Comparison of ENCODE assay signal across 12 mouse cellular contexts in genomic region chr9:108153516-108154448, GRCm38 (mm10). TPM values are rescaled to one million over a fixed set of nuclear protein-coding genes. Genes with fewer than 3 reads are reported as not detected.
DNase-seq lines count a peak whose midpoint lies in the region; ATAC-seq and TF ChIP-seq lines count a peak whose summit lies in the region.
"Had no signal": no experiment of that assay in that cellular context is flagged by ENCODE, and none has a peak within 500 bp of the region (broad histone marks: within the 10 kb centered on the region; RNA-seq: fewer than 3 reads in every experiment).

No protein-coding gene starts in this region.

- no peak overlapping the region for H3K9ac ChIP-seq in forebrain, embryonic 14.5 days (ENCODE audit: low read length)
- H3K9ac ChIP-seq in forebrain, embryonic 12.5 days, result no peak overlapping the region
- no peak overlapping the region for H3K9ac ChIP-seq in liver, postnatal 0 days (replicated peaks)

- H3K9me3 ChIP-seq in forebrain, embryonic 14.5 days (replicated peaks; ENCODE audit: control insufficient read depth, low read length), result no peaks in the 10 kb centered on the region
- H3K9me3 ChIP-seq in forebrain, embryonic 12.5 days, result no peaks in the 10 kb centered on the region; the same call in 1 of the 2 replicates
- H3K9me3 ChIP-seq in liver, postnatal 0 days (ENCODE audit: low read length), result no peaks in the 10 kb centered on the region

- no peak for TF ChIP-seq CTCF in liver, postnatal 0 days (IDR thresholded peaks at IDR 0.05; ENCODE audit: low read depth)

- H3K4me3 ChIP-seq in forebrain, embryonic 14.5 days (ENCODE audit: low read depth, low read length), result no peak overlapping the region
- no peak overlapping the region for H3K4me3 ChIP-seq in forebrain, embryonic 12.5 days (replicated peaks)
- H3K4me3 ChIP-seq in liver, postnatal 0 days (ENCODE audit: low read depth, low read length), result no peak overlapping the region

- no peak overlapping the region for H3K27ac ChIP-seq in forebrain, embryonic 14.5 days (ENCODE audit: low read depth, low read length)
- no peak overlapping the region for H3K27ac ChIP-seq in forebrain, embryonic 12.5 days
- no peak overlapping the region for H3K27ac ChIP-seq in liver, postnatal 0 days (ENCODE audit: low read depth)

- ATAC-seq in forebrain, embryonic 14.5 days, result no peak
- no peak for ATAC-seq in forebrain, embryonic 12.5 days (ENCODE audit: low FRiP score)
- peak; percentile 92 for ATAC-seq in granulocyte monocyte progenitor cell, adult 5-6 weeks (replicated peaks; ENCODE audit: poor library complexity, severe bottlenecking)
- no peak for ATAC-seq in liver, postnatal 0 days
- ATAC-seq: intestine, postnatal 0 days had no signal

- H3K36me3 ChIP-seq in forebrain, embryonic 14.5 days (ENCODE audit: control insufficient read depth, insufficient read depth, low read length), result no peaks in the 10 kb centered on the region
- no peaks in the 10 kb centered on the region; the same call in 1 of the 2 replicates for H3K36me3 ChIP-seq in forebrain, embryonic 12.5 days (replicated peaks)
- no peaks in the 10 kb centered on the region for H3K36me3 ChIP-seq in liver, postnatal 0 days (replicated peaks; ENCODE audit: insufficient read depth, low read length)

- H3K27me3 ChIP-seq in forebrain, embryonic 14.5 days (replicated peaks; ENCODE audit: control insufficient read depth, insufficient read depth, low read length), result no peaks in the 10 kb centered on the region
- H3K27me3 ChIP-seq in forebrain, embryonic 12.5 days, result no peaks in the 10 kb centered on the region
- H3K27me3 ChIP-seq in liver, postnatal 0 days (ENCODE audit: insufficient read depth, low read length), result no peaks in the 10 kb centered on the region

- H3K4me2 ChIP-seq in forebrain, embryonic 14.5 days (ENCODE audit: low read length), result no peak overlapping the region
- no peak overlapping the region for H3K4me2 ChIP-seq in forebrain, embryonic 12.5 days
- H3K4me2 ChIP-seq in liver, postnatal 0 days (ENCODE audit: low read depth, low read length), result no peak overlapping the region

- no peaks in the 10 kb centered on the region for H3K4me1 ChIP-seq in forebrain, embryonic 14.5 days (ENCODE audit: control insufficient read depth, insufficient read depth, low read length)
- 0 out of 2 replicates have a peak, but pooled peaks cover 5% of the 10 kb centered on the region for H3K4me1 ChIP-seq in forebrain, embryonic 12.5 days
- no peaks in the 10 kb centered on the region for H3K4me1 ChIP-seq in liver, postnatal 0 days (ENCODE audit: insufficient read depth)

- WGBS in forebrain, embryonic 14.5 days, result 80% methylated on average over 12 of the region's 12 CpGs
- 88% methylated on average over 12 of the region's 12 CpGs for WGBS in forebrain, embryonic 12.5 days
- 69% methylated on average over 12 of the region's 12 CpGs for WGBS in liver, postnatal 0 days (ENCODE audit: insufficient replicate concordance)

- TF ChIP-seq EP300 in liver, postnatal 0 days (IDR thresholded peaks at IDR 0.05; ENCODE audit: low read depth), result no peak

- DNase-seq in forebrain, embryonic 14.5 days (ENCODE audit: low spot score), result peak; percentile 30
- peak; percentile 80 for DNase-seq in right cerebral cortex, adult 18-20 months
- no peak for DNase-seq in right cerebral cortex, postnatal 14 days
- peak; percentile 84 for DNase-seq in telencephalon, adult 2 months (ENCODE audit: low read depth, low spot score)
- DNase-seq in liver, postnatal 0 days, result no peak
- DNase-seq in heart, adult 9 months (ENCODE audit: low spot score in 2 of 2), result no peak
- DNase-seq: adrenal gland, postnatal 10 days; lung, adult 18-20 months; spleen, adult 18-20 months had no signal

RNA-seq across cellular contexts. Expression of gene Bsn, which starts 36.4 kb away (rescaled TPM):
- polyA plus RNA-seq in forebrain, embryonic 14.5 days (2014; fragmentation: Nextera tagmentation; extraction: Ambion mirVana), result 5.3 and 6.6 TPM in 2 replicates
- polyA plus RNA-seq in forebrain, embryonic 12.5 days (2016; fragmentation: Nextera tagmentation; extraction: Ambion mirVana), result 3.6 and 3.9 TPM in 2 replicates
- total RNA-seq in granulocyte monocyte progenitor cell, adult 5-6 weeks (2014; fragmentation: Nextera tagmentation), result 6.2 and 9.0 TPM in 2 replicates
- 3.2 and 3.7 TPM in 2 replicates for total RNA-seq in granulocyte monocyte progenitor cell, adult 5-6 weeks (2017)
- polyA plus RNA-seq in liver, postnatal 0 days (2015; fragmentation: Nextera tagmentation; extraction: Ambion mirVana), result 0.58 and 0.59 TPM in 2 replicates

RNA-seq across cellular contexts. Expression of gene Apeh, which starts 59.4 kb away (rescaled TPM):
- 39.1 and 43.0 TPM in 2 replicates for polyA plus RNA-seq in forebrain, embryonic 14.5 days (2014; fragmentation: Nextera tagmentation; extraction: Ambion mirVana)
- polyA plus RNA-seq in forebrain, embryonic 12.5 days (2016; fragmentation: Nextera tagmentation; extraction: Ambion mirVana), result 51.1 and 56.0 TPM in 2 replicates
- 72.6 and 79.0 TPM in 2 replicates for total RNA-seq in granulocyte monocyte progenitor cell, adult 5-6 weeks (2014; fragmentation: Nextera tagmentation)
- total RNA-seq in granulocyte monocyte progenitor cell, adult 5-6 weeks (2017), result 75.8 and 83.2 TPM in 2 replicates
- polyA plus RNA-seq in liver, postnatal 0 days (2015; fragmentation: Nextera tagmentation; extraction: Ambion mirVana), result 67.7 and 75.2 TPM in 2 replicates

Comparison
In these comparisons a context has a peak if more than half of its experiments do, and no peak if none do; other contexts are left out.
1. DNase-seq: peak in forebrain, embryonic 14.5 days (single experiment), right cerebral cortex, adult 18-20 months (single experiment) and telencephalon, adult 2 months (single experiment); none in right cerebral cortex, postnatal 14 days (single experiment), liver, postnatal 0 days (single experiment) and heart, adult 9 months (0 of 2).